Mouse (Mus musculus) MEL (cell line): ENCODE data around the gene Cct2.

Source experiments
- CTCF ChIP-seq, 3 experiments: IDR thresholded peaks in 2 of 3; conservative IDR thresholded peaks in 1 of 3; 2 replicates each; pipeline ENCODE4 v1.5.1; 2011 to 2012; ENCODE audit warnings: low read length in 3 of 3, low read depth in 2 of 3, mild to moderate bottlenecking in 2 of 3, improper control_type of control experiment in 1 of 3, inconsistent platforms in 1 of 3, mixed read lengths in 1 of 3, moderate library complexity in 1 of 3; ENCODE audit not compliant: control insufficient read depth in 1 of 3, insufficient read depth in 1 of 3, poor library complexity in 1 of 3, severe bottlenecking in 1 of 3
- E2F4 ChIP-seq: IDR thresholded peaks from 2 replicates; pipeline ENCODE4 v1.6.1; 2011; ENCODE audit warnings: low read depth, low read length, improper control_type of control experiment, borderline replicate concordance
- ETS1 ChIP-seq: IDR thresholded peaks from 2 replicates; pipeline ENCODE4 v1.6.1; 2012; ENCODE audit warnings: low read depth, mild to moderate bottlenecking, inconsistent platforms, low read length, improper control_type of control experiment, moderate library complexity
- GATA1 ChIP-seq: IDR thresholded peaks from 2 replicates; pipeline ENCODE4 v1.6.1; 2011; ENCODE audit warnings: low read depth, low read length, improper control_type of control experiment
- MYB ChIP-seq: IDR thresholded peaks from 2 replicates; pipeline ENCODE4 v1.6.1; 2011; ENCODE audit warnings: mild to moderate bottlenecking, low read depth, low read length, improper control_type of control experiment
- NELFE ChIP-seq: IDR thresholded peaks from 2 replicates; pipeline ENCODE4 v1.6.1; 2011; ENCODE audit warnings: low read depth, low read length, improper control_type of control experiment
- POLR2AphosphoS5 ChIP-seq: IDR thresholded peaks from 2 replicates; pipeline ENCODE4 v1.6.1; 2012; ENCODE audit warnings: low read depth, borderline replicate concordance, mild to moderate bottlenecking, inconsistent platforms, low read length, moderate library complexity, mixed read lengths
- TBP ChIP-seq: IDR thresholded peaks from 2 replicates; pipeline ENCODE4 v1.8.0; 2011; ENCODE audit warnings: low read depth, low read length, improper control_type of control experiment
- USF1 ChIP-seq: IDR thresholded peaks from 2 replicates; pipeline ENCODE4 v1.6.1; 2014; ENCODE audit warnings: low read depth, mild to moderate bottlenecking, inconsistent platforms, low read length, improper control_type of control experiment, moderate library complexity
- ZNF384 ChIP-seq: IDR thresholded peaks from 2 replicates; pipeline ENCODE4 v1.6.1; 2012; ENCODE audit warnings: low read depth, mild to moderate bottlenecking, inconsistent platforms, low read length, improper control_type of control experiment

- TF ChIP-seq E2F4 (no peak), GATA1 (no peak), ETS1 (no peak), USF1 (no peak), NELFE (no peak), ZNF384 (no peak), TBP (no peak), CTCF (IDR thresholded peaks at IDR 0.05 in 2 of 3, conservative IDR thresholded peaks at IDR 0.05 in 1 of 3; ENCODE audit: control insufficient read depth in 1 of 3, insufficient read depth in 1 of 3, low read depth in 2 of 3, low read length in 3 of 3, poor library complexity in 1 of 3, severe bottlenecking in 1 of 3) (no peak), MYB (peak; percentile 12; the same call in 1 of the 2 replicates), POLR2AphosphoS5 (no peak)
Observed at GRCm38 (mm10) chr10:117049961-117050597, 13.5 kb downstream of the Cct2 start.
